Mouse (Mus musculus) monocyte, adult 5-6 weeks (primary cell): ENCODE data around the gene Urad. TPM values are rescaled to one million over a fixed set of nuclear protein-coding genes. Genes with fewer than 3 reads are reported as not detected.

Source experiments
- ATAC-seq: fragments of 153-309, 156-312 bp; replicated peaks from 2 replicates; pipeline ENCODE4 v1.8.0; 2017; ENCODE audit warnings: mild to moderate bottlenecking; ENCODE audit not compliant: low TSS enrichment, insufficient number of reproducible peaks, severe bottlenecking, poor library complexity, low FRiP score
- total RNA-seq: library from RNA; stranded (forward); fragments of 200-1000, 200-491, 200-594 nt; gene quantifications from 3 replicates; pipeline ENCODE4 v1.2.3, GENCODE M21; 2017

The Urad gene
- total RNA-seq, 1 experiment from 2014 or later: not detected

DNA sequence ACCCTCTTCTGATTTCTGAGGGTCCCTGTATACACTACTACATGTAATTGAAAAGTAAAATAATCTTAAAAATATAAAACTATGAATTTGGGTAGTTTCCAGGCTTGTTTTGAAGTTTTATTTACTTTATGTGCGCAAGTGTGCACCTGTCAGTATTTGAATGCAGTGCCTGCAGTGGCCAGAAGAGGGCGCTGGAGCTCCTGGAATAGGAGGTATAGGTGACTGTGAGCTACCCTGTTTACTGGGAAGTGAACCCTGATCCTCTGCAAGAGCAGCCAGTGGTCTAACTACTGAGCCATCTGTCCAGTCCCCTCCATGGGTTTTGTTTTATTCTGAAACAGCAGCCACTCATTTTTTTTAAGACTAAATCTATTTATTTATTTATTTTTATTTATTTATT, 9.3 kb upstream of the Urad start:
- peak; percentile 68 for ATAC-seq

DNA sequence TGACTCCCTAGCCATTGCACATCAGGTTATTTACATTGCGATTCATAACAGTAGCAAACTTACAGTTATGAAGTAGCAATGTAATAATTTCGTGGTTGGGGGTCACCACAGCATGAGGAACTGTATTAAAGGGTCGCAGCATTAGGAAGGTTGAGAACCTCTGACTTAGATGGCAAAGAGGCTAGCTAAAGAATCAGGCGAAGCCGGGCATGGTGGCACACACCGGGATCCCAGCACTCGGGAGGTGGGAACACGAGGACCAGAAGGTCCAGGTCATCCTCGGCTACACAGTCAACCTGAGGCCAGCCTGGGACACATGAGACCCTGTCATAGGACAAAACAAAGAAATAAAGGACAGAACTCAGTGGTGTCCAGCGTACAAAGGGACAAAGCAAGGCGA, 7.7 kb upstream of the Urad start:
- ATAC-seq: no peak

DNA sequence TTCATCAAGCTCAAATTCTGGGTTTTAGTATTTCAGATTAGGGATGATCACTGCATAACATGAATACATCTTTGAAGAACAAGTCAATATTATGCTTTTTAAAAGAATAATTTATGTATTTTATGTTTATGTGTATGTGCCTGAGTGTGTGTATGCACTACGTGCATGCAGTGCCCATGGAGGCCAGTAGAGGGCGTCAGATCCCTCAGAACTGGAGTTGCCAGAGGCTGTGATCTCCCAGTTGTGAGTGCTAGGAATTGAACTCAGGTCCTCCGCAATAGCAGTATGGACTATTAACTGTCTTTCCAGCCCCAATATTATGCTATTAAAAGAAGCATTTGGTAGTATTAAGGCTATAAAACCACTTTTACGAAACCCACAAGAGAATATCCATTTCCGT, 5.4 kb upstream of the Urad start:
- no peak for ATAC-seq

- ATAC-seq: no peak
Measured at GRCm38 (mm10) chr5:147325931-147326330, 3.7 kb upstream of the Urad start.

- ATAC-seq: peak; percentile 55; the same call in 1 of the 2 replicates
Measured at GRCm38 (mm10) chr5:147323237-147323917, 1.1 kb upstream of the Urad start.

GRCm38 (mm10) chr5:147319653-147320052, 2.6 kb downstream of the Urad start:
- peak; percentile 69; the same call in 1 of the 2 replicates for ATAC-seq

- no peak for ATAC-seq
Measured at GRCm38 (mm10) chr5:147317991-147318390, 4.2 kb downstream of the Urad start.

DNA sequence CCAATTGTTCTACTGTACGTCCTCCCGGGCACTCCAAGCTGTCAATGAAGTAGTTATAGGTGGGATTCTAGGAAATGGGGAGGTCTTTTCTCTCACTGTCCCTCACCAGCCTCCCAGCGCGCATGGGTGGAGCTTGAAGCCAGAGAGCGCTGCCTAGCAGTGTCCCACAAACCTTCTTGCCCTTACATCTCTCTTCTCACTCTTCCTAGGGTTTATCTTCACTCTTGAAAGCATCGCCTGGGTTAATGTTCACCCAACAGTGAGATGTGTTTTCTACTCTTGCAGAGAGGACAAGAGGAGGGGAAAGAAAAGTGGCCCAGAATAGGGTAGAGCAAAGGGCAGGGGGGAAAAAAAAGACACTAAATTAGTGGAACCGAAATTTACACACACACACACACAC, 4.9 kb downstream of the Urad start:
- no peak for ATAC-seq

DNA sequence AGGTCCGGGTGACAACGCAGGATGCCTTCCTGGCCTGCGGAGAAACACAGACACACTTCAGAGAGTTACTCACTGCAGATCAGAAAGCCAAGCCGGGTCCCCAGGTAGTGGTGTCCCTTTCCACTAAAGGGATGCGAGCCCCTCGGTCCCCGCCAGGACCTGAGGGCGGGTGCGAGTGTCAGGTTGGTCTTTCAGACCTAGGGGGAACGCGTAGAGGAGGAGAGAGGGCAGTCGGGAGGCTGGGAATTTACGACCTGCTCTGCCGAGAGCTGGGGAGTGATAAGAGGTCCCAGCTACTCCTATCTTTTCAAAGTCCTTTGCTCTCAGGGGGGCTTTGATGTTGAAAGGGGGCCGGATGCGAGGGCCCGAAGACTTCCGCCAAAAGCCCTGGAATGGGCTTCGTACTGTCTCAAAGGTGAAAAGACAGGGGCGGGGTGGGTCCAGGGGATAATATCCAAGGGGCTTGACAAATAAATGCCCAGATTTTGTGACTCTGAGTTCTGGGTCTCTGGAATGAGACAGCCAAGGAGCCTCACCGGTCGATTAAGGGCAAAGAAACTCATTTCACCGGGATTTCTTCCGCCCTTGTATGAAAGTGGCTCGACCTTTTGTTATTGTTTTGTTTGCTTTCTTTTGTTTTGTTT, 6.7 kb downstream of the Urad start:
- no peak for ATAC-seq

- ATAC-seq: no peak
Measured at GRCm38 (mm10) chr5:147314646-147315431, 7.4 kb downstream of the Urad start.

- no peak for ATAC-seq
Measured at GRCm38 (mm10) chr5:147312830-147313685, 9.2 kb downstream of the Urad start.

- no peak for ATAC-seq
Measured at GRCm38 (mm10) chr5:147309786-147310185, 12.5 kb downstream of the Urad start.

- no peak for ATAC-seq
Measured at GRCm38 (mm10) chr5:147308451-147308850, 13.8 kb downstream of the Urad start.

GRCm38 (mm10) chr5:147307398-147307785, 14.8 kb downstream of the Urad start:
- ATAC-seq: no peak

GRCm38 (mm10) chr5:147306638-147307397, 15.4 kb downstream of the Urad start, which contains the start of gene Cdx2:
TSS of gene Cdx2 (minus strand) at chr5:147307270.
- ATAC-seq: no peak

- ATAC-seq: no peak
Measured at GRCm38 (mm10) chr5:147305856-147306637, 16.2 kb downstream of the Urad start.

- ATAC-seq: no peak
Measured at GRCm38 (mm10) chr5:147305166-147305565, 17.1 kb downstream of the Urad start.
